Comparison of ENCODE assay signal across 8 mouse cellular contexts in genomic region chr19:6418233-6418879, GRCm38 (mm10). TPM values are rescaled to one million over a fixed set of nuclear protein-coding genes. Genes with fewer than 3 reads are reported as not detected.
A peak's percentile ranks its signal among the peaks of the same experiment; 100 is the strongest.
DNase-seq lines count a peak whose midpoint lies in the region; ATAC-seq and TF ChIP-seq lines count a peak whose summit lies in the region.

Gene Nrxn2 (plus strand): TSS chr19:6418731.

- WGBS in hindbrain, embryonic 12.5 days = under 1% methylated on average over 43 of the region's 46 CpGs

- peaks cover 38% of the 10 kb centered on the region for H3K27me3 ChIP-seq in Patski
- H3K27me3 ChIP-seq in hindbrain, embryonic 12.5 days = peaks cover 41% of the 10 kb centered on the region

- no peaks in the 10 kb centered on the region for H3K36me3 ChIP-seq in hindbrain, embryonic 12.5 days

- POLR2A ChIA-PET in Patski (lab: Charles Lee) = no interaction called here

- H3K27ac ChIP-seq in hindbrain, embryonic 12.5 days = peak within 1 kb of the TSS; percentile 94

- peak; percentile 72 for ATAC-seq in Patski
- ATAC-seq in hindbrain, embryonic 12.5 days (ENCODE audit: low FRiP score) = peak; percentile 89

- H3K4me3 ChIP-seq in hindbrain, embryonic 12.5 days = peak within 1 kb of the TSS; percentile 69

- in situ Hi-C loops in Patski (cut with MboI; ENCODE audit: low pct_unique_long_range_greater_than_20kb) = no loop called here

- no peaks in the 10 kb centered on the region for H3K9me3 ChIP-seq in hindbrain, embryonic 12.5 days (replicated peaks)

- peak within 1 kb of the TSS; percentile 89 for H3K9ac ChIP-seq in hindbrain, embryonic 12.5 days

- H3K4me2 ChIP-seq in hindbrain, embryonic 12.5 days (replicated peaks) = peak within 1 kb of the TSS; percentile 90

- peaks cover 71% of the 10 kb centered on the region for H3K4me1 ChIP-seq in hindbrain, embryonic 12.5 days

- CTCF ChIA-PET in Patski (lab: Charles Lee) = interaction anchor here (0.7 to 1.3 kb wide), 6 partner anchors 9 to 51 kb away, joined by 3 to 5 read pairs (median 3); no protein-coding TSS in a partner anchor

- DNase-seq in Patski (ENCODE audit: low read depth, low spot score) = no peak
- DNase-seq in cerebellum, postnatal 10 days = peak; percentile 98 to 99
- DNase-seq in frontal cortex, postnatal 10 days (ENCODE audit: low spot score in 2 of 2) = peak; percentile 92
- peak; percentile 92 to 95 for DNase-seq in layer of hippocampus, postnatal 14 days (ENCODE audit: low spot score in 2 of 2)
- DNase-seq in lung, postnatal 10 days = peak; percentile 89
- DNase-seq in ovary, postnatal 36 days (ENCODE audit: low spot score) = peak; percentile 76
- peak; percentile 84 for DNase-seq in thymus, postnatal 14 days

- TF ChIP-seq CTCF in Patski (IDR thresholded peaks at IDR 0.05) = no peak

RNA-seq across cellular contexts. Expression of gene Nrxn2, which starts in this region (rescaled TPM):
- polyA plus RNA-seq in Patski (2021) = not detected
- polyA plus RNA-seq in hindbrain, embryonic 12.5 days (2016; fragmentation: Nextera tagmentation; extraction: Ambion mirVana) = 21.3 and 23.0 TPM in 2 replicates
- 100 to 1,000 TPM; 549 to 577 TPM for total RNA-seq in layer of hippocampus, postnatal 14 days (2021)

Comparison
In these comparisons a context has a peak if more than half of its experiments do, and no peak if none do; other contexts are left out.
1. RNA of gene Nrxn2 (polyA plus RNA-seq): 21.3 to 23.0 TPM in hindbrain, embryonic 12.5 days; not detected in Patski (single experiment); every median in the first group is over 10 times any median in the second.
2. Peak in ATAC-seq in Patski; RNA of the gene not detected or under 1 TPM.